Mouse (Mus musculus) urinary bladder, postnatal 14 days (tissue): ENCODE measurements around the gene Olfr395.
"Not testable (repeated sequence)": the region's sequence is repeated elsewhere in the genome, so short reads cannot be mapped to it uniquely, and the experiment has no call there.

Experiments used
- DNase-seq: peaks from one replicate; pipeline ENCODE4 v3.0.0; 2021; ENCODE audit warnings: low spot score

Olfr395 gene

DNA sequence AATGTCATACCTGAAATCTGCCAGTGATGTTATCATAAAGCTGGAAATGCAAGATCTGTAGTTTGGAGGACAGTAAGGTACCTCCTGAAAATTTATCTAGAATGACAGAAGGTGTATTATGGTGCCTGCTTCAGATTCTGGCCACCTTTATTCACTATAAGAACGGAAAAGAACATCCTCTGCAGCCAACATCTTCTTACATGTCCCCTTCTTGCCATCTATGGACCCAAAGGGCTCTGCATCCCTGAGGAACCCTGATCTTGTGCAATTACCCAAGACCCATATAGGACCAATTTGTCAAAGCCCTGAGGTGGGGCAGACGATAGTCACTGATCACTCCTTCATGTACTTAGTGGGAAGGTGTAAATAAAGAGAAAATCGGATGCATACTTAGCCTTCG lies at the start of gene Olfr395:
Gene Olfr395 (minus strand): TSS at position 101 of the 400 bp plus-strand sequence.
- not testable (repeated sequence) for DNase-seq

DNA sequence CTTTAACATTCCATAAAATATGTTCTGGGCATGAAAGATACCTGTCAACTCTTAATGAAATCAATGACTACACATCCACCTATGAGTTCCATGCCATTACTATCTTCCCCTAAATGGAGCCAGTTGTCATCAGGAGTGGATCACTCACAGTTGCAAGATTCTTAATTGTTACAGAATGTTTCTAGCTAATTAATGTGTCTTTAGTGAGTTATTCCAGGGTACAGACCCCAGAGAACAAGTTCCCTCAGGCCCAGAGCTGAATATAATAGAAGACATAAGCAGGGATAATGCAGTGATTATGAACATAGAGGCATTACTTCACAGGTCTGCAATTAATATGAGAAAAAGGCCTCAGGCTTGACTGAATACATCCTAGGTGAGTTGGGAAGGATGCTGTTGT lies 27.3 kb upstream of the Olfr395 start, which contains the start of gene Olfr23:
Gene Olfr23 (plus strand): TSS at position 301 of the 400 bp plus-strand sequence.
- DNase-seq = no peak

DNA sequence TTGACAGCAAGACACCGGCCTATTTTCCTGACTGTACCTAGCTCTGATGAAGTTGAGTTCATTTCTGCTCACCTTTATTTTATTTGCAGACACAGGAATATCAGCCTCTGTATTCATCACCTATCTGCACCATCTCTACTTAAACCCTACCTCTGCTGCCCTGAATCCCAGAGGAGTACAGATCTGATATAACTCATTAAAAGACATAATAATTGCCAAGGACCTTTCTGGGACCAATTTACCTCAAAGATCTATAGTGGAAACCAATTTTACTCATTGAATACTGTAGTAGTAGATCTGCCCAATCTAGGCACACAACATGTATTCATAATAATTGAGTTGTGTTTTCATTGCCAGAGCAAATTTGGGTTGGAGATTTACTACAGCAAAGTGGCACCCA lies 18.4 kb downstream of the Olfr395 start, which contains the start of gene Olfr394:
Gene Olfr394 (minus strand): TSS at position 101 of the 400 bp plus-strand sequence.
- DNase-seq = no peak
